Mouse (Mus musculus) megakaryocyte, embryonic 14.5 days (primary cell): ENCODE data around the gene Ankrd33. TPM values are rescaled to one million over a fixed set of nuclear protein-coding genes. Genes with fewer than 3 reads are reported as not detected.

Experiments used
- H3K27me3 ChIP-seq: replicated peaks from 2 replicates; pipeline ENCODE3; 2012; ENCODE audit warnings: inconsistent platforms
- H3K36me3 ChIP-seq: replicated peaks from 2 replicates; pipeline ENCODE3; 2012; ENCODE audit warnings: low read length, inconsistent platforms, mixed read lengths
- H3K4me1 ChIP-seq: 2 replicates; pipeline ENCODE4 v1.6.1; 2012; ENCODE audit warnings: inconsistent platforms
- H3K4me3 ChIP-seq: replicated peaks from 2 replicates; pipeline ENCODE3; 2012; ENCODE audit warnings: moderate library complexity, mild to moderate bottlenecking, inconsistent platforms
- H3K9me3 ChIP-seq: 2 replicates; pipeline ENCODE4 v1.6.1; 2012; ENCODE audit warnings: inconsistent platforms
- FLI1 ChIP-seq: IDR thresholded peaks from 2 replicates; pipeline ENCODE4 v1.6.1; 2012; ENCODE audit warnings: low read length, inconsistent platforms, mixed read lengths
- GATA1 ChIP-seq: IDR thresholded peaks from 3 replicates; pipeline ENCODE4 v1.6.1; 2012; ENCODE audit warnings: mixed read lengths, low read length, inconsistent platforms, borderline replicate concordance
- polyA plus RNA-seq: library from polyadenylated mRNA; stranded (reverse); fragments of >175 nt; gene quantifications from 2 replicates; pipeline ENCODE4 v1.2.3, GENCODE M21; 2012; ENCODE audit warnings: low replicate concordance; ENCODE audit not compliant: insufficient read depth

The Ankrd33 gene
- polyA plus RNA-seq, 1 experiment, result not detected

DNA sequence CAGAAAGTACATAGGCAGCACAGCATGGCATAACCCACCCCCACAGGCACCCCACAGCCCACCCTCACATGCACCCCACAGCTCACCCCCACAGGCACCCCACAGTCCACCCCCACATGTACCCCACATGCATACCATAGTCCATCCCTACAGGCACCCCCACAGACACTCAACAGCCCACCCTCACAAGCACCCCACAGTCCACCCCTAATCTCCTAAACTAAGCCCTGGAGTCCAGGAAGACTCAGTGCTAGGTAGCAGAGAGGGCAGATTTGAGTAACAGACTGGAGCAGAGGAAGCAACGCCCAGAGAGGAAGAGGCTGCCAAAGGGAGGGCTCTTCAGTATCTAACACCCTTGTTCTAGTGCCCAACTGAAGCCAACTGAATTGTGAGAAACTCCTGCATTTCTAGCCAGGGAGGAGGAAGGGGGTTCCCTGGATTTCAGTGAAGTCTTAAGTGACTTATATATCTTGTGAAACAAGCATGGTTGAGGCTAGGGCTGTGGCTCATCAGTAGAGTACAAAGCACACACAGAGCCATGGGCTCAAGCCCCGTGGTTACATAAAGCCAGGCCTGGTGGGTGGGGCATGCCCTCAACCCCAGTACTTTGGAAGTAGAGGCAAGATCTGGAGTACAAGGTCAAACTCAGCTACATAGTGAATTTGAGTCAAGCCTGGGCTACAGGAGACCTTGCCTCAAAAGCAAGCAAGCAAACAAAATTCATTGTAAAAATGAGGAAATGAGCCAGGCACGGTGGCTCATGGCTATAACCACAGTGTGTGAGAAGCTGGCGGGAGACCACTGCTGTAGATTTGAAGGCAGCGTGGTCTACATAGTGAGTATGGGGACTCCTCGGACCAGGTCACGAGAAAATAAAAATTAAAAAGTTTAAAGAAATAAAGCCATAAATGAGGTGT is 39.4 kb downstream of the Ankrd33 start:
- H3K4me1 ChIP-seq, result peaks cover 59% of the 10 kb centered on the region

DNA sequence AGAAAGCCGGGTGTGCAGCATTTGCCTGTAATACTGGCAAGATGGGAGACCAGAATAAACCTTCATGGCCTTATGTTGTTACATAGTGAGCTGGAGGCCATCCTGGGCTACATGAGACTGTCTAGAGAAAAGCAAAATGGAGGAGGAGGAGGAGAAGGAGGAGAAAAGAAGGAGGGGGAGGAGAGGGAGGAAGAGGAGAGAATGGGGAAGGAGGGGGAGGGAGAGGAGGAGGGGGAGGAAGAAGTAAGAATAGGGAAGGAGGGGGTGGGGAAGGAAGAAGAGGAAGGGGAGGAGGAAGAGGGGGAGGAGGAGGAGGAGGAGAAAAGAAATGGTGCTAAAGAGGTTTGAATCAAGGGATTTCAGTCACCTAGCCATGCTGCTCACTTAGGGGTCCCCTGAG is 44.6 kb downstream of the Ankrd33 start:
- TF ChIP-seq FLI1, result no peak
- TF ChIP-seq GATA1, result no peak
- Histone ChIP-seq H3K36me3 (peaks cover 10% of the 10 kb centered on the region), H3K4me3 (no peak overlapping the region), H3K9me3 (peaks cover 11% of the 10 kb centered on the region), H3K4me1 (peaks cover 50% of the 10 kb centered on the region), H3K27me3 (no peaks in the 10 kb centered on the region)

More for the DNA sequence above, 39.4 kb downstream of the Ankrd33 start:
- TF ChIP-seq FLI1 (no peak), GATA1 (no peak)
- Histone ChIP-seq H3K36me3 (peaks cover 10% of the 10 kb centered on the region), H3K27me3 (no peaks in the 10 kb centered on the region), H3K9me3 (peaks cover 11% of the 10 kb centered on the region), H3K4me3 (no peak overlapping the region)

DNA sequence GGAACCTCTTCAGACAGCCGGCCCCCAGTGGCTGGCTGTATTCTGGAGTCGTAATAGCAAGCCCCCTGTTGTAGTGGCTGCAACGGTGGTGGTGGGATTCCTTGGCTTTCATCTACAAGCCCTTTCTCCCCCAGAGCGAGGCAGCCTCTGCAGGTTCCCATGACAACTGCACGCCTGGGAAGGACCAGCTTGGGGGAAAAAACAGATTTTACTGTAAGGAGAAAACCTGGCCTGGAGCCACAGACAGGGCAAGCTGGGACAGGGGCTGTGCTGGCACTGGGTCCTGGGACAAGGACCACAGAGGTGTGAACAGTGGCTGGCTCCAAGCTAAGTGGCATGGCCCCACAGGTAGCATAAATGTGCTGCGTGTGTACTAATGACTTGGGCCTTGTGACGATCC is 45.0 kb downstream of the Ankrd33 start:
- peaks cover 10% of the 10 kb centered on the region for H3K36me3 ChIP-seq
- TF ChIP-seq FLI1 (no peak), GATA1 (no peak)
- peaks cover 11% of the 10 kb centered on the region for H3K9me3 ChIP-seq
- H3K27me3 ChIP-seq, result no peaks in the 10 kb centered on the region
- H3K4me1 ChIP-seq, result peaks cover 50% of the 10 kb centered on the region
- no peak overlapping the region for H3K4me3 ChIP-seq

DNA sequence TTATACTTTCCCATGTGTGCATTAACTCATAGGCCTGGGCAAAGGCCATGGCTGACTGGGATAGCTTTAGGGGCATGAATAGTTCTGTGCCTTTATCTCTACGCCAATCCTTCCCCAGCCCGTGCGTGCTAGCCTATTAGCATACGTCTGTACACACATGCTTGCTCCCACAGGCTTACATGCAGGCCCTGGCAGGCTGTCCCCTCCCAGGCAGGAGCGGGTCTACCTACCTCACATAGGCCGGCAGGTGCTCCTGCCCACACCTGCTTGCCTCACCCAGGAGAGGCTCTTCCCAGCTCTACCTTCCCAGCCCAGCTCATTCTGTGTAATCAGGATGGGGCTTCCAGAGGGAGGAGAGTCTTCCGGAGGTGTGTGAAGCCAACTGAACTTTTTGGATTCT is 46.0 kb downstream of the Ankrd33 start:
- Histone ChIP-seq H3K4me3 (no peak overlapping the region), H3K9me3 (peaks cover 7% of the 10 kb centered on the region), H3K4me1 (peaks cover 59% of the 10 kb centered on the region), H3K36me3 (peaks cover 7% of the 10 kb centered on the region), H3K27me3 (no peaks in the 10 kb centered on the region)
- TF ChIP-seq GATA1 (no peak), FLI1 (no peak)

DNA sequence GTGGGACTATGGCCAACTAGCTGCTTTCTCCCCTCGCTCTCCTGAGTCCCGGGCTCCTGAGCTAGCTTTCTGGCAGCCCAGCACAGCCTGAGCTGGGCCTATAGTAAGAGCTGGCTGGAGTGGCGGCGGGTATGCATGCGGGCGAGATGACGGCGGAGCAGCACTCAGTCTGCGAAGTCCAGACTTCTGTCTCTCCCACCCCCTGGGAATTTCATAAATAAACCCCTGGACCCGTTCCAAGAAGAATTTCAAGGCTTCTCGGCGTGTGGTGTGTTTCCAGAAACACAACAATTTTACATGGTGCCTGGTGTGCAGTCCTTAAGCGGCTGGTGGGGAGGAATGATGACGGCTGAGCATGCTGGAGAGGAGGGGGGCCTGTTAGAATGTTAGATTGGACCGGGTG is 47.5 kb downstream of the Ankrd33 start:
- Histone ChIP-seq H3K4me1 (peaks cover 63% of the 10 kb centered on the region), H3K9me3 (no peaks in the 10 kb centered on the region)
- TF ChIP-seq GATA1 (no peak), FLI1 (no peak)

DNA sequence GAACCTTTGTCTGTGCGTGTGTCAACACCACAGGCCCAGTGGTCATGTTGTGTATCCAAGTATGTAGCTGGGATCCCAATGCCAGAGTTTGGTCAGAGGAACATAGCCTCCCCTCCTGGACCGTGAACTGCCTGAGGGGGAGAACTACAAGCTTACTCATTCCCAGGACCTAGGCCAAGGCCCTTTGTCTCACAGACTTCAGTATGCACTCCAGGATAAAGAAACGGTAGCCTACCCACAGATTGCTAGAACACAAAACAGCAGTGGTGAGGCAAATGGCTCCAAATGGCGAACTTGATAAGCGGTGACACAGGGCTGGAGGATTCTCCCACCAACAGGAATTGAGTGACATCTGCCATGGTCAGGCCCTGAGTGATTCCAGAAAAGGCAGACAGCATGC is 48.3 kb downstream of the Ankrd33 start:
- H3K36me3 ChIP-seq, result no peaks in the 10 kb centered on the region
- no peaks in the 10 kb centered on the region for H3K9me3 ChIP-seq
- H3K4me3 ChIP-seq, result no peak overlapping the region
- no peak for TF ChIP-seq FLI1
- TF ChIP-seq GATA1, result no peak
- H3K4me1 ChIP-seq, result peaks cover 70% of the 10 kb centered on the region
- H3K27me3 ChIP-seq, result no peaks in the 10 kb centered on the region

More for the DNA sequence above, 47.5 kb downstream of the Ankrd33 start:
- Histone ChIP-seq H3K36me3 (no peaks in the 10 kb centered on the region), H3K4me3 (no peak overlapping the region), H3K27me3 (no peaks in the 10 kb centered on the region)

DNA sequence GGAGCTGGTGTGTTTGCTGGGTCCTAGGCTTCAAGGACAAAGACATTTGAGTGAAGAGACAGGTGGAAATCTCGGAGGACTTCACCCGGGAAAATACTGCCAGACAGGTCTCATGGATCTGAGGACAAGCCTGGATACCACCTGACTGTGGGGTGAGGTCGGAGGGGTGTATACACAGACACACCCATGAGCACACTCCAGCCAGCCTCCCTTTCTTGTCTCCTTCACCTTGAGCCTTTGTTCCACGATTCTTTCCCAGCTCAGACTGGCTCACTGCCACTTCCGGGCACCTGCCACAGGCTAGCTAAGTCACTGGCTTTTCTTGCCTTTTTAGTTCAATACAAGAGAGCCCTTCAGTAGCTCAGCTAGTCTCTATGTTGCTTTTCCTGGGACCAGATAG is 48.7 kb downstream of the Ankrd33 start:
- Histone ChIP-seq H3K36me3 (no peaks in the 10 kb centered on the region), H3K4me1 (peaks cover 74% of the 10 kb centered on the region), H3K27me3 (no peaks in the 10 kb centered on the region), H3K9me3 (no peaks in the 10 kb centered on the region), H3K4me3 (peak overlapping the region; percentile 50)
- TF ChIP-seq FLI1 (no peak), GATA1 (no peak)

DNA sequence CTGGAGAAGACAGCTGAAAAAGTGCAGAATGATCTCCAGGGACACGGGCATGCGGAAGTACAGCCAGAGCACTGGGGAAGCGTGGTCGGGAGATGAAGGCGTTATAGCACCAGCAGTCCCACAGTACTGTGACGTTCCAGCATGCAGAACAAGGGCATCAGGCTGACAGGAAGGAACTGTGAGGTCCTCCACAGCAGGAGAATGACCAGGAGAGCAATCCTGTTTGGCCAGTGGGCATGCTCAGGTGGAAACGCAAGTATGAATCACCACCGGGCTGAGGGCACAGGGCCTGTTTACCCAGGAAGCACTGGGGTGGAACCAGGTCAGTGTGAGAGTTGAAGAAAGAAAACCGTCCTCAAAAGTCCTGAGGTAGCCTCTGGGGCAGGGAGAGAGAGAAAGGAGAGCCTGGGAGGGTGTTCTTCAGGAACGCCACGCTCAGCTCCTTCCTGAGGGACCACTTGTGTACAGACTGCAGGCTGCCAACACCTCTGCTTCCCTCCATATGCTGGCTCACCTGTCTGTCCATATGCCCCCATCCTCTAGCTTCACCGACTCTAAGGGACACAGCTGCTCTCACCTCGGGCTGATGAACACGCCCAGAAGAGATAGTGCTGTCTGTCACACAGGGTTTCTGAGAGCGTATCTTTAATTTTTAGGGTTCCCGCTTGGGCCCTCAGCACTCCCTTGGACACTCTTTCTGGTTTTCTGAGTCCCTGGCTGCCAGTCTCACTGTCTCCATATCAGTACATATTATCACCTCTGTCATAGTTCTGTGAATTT is 50.3 kb downstream of the Ankrd33 start:
- no peaks in the 10 kb centered on the region for H3K36me3 ChIP-seq
- no peaks in the 10 kb centered on the region for H3K27me3 ChIP-seq
- no peak for TF ChIP-seq GATA1
- TF ChIP-seq FLI1, result no peak
- H3K9me3 ChIP-seq, result no peaks in the 10 kb centered on the region
- H3K4me3 ChIP-seq, result peak overlapping the region; percentile 76
- H3K4me1 ChIP-seq, result peaks cover 74% of the 10 kb centered on the region

DNA sequence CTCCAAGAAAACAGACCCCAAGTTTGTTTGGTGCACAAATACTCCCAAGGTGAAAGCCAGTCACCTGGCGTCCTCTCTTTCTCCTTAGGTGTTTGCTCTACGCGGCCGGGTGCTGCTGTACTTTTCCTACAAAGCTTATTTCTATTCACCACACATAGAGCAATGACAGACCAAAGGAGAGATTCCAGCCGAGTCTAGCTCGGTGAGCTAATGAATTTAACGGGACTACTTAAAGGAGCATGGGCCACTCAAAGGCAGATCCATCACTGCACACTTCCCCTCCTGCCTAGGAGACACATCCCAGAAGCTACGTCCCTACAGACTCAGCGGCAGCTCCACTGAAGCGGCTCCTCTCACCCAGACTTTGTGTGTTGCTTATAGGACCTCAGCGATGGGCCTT is 52.0 kb downstream of the Ankrd33 start:
- Histone ChIP-seq H3K4me1 (peaks cover 83% of the 10 kb centered on the region), H3K4me3 (no peak overlapping the region), H3K9me3 (no peaks in the 10 kb centered on the region), H3K36me3 (no peaks in the 10 kb centered on the region), H3K27me3 (no peaks in the 10 kb centered on the region)
- TF ChIP-seq GATA1 (no peak), FLI1 (no peak)

Other genes with a start within 250 kb of the Ankrd33 start
- not detected in 2 replicates for gene Scn8a, start 245.9 kb upstream of the Ankrd33 start, polyA plus RNA-seq
- gene Gm47841, start 68.4 kb upstream of the Ankrd33 start, polyA plus RNA-seq, result not detected in 2 replicates
- 0.61 and 0.94 TPM in 2 replicates for gene Fignl2, start 37.2 kb upstream of the Ankrd33 start, polyA plus RNA-seq
- gene Acvrl1, start 12.8 kb downstream of the Ankrd33 start, polyA plus RNA-seq, result 2.1 and 7.9 TPM in 2 replicates
- 6.1 and 8.2 TPM in 2 replicates for gene Acvr1b, start 58.3 kb downstream of the Ankrd33 start, polyA plus RNA-seq
- gene Grasp, start 108.4 kb downstream of the Ankrd33 start, polyA plus RNA-seq, result 0.47 TPM in 1 of 2 replicates, not detected in the other
- 2.9 and 6.8 TPM in 2 replicates for gene Nr4a1, start 138.5 kb downstream of the Ankrd33 start, polyA plus RNA-seq
- 36.9 and 65.9 TPM in 2 replicates for gene Atg101, start 168.5 kb downstream of the Ankrd33 start, polyA plus RNA-seq
- 2.1 TPM in 1 of 2 replicates, not detected in the other for gene 6030408B16Rik, start 177.5 kb downstream of the Ankrd33 start, polyA plus RNA-seq